ENCODE assay signal across 11 mouse cellular contexts in genomic region chr6:18547516-18548465, GRCm38 (mm10). TPM values are rescaled to one million over a fixed set of nuclear protein-coding genes. Genes with fewer than 3 reads are reported as not detected.
DNase-seq lines count a peak whose midpoint lies in the region; ATAC-seq lines count a peak whose summit lies in the region.
"Had no signal": no experiment of that assay in that cellular context is flagged by ENCODE, and none has a peak within 500 bp of the region (broad histone marks: within the 10 kb centered on the region; RNA-seq: fewer than 3 reads in every experiment).

No protein-coding gene starts in this region.

- 42% methylated on average over 24 of the region's 24 CpGs for WGBS in heart, embryonic 15.5 days
- WGBS in midbrain, embryonic 16.5 days, result 56% methylated on average over 24 of the region's 24 CpGs
- 65% methylated on average over 24 of the region's 24 CpGs for WGBS in midbrain, embryonic 13.5 days
- WGBS in hindbrain, embryonic 15.5 days, result 38% methylated on average over 24 of the region's 24 CpGs

- H3K27ac ChIP-seq in heart, embryonic 15.5 days, result no peak overlapping the region
- H3K27ac ChIP-seq in midbrain, embryonic 16.5 days (ENCODE audit: low read length), result no peak overlapping the region
- no peak overlapping the region for H3K27ac ChIP-seq in midbrain, embryonic 13.5 days
- no peak overlapping the region for H3K27ac ChIP-seq in hindbrain, embryonic 15.5 days (replicated peaks)

- H3K9me3 ChIP-seq in heart, embryonic 15.5 days (replicated peaks), result no peaks in the 10 kb centered on the region
- no peaks in the 10 kb centered on the region for H3K9me3 ChIP-seq in midbrain, embryonic 16.5 days (replicated peaks; ENCODE audit: control insufficient read depth, low read length, poor library complexity, severe bottlenecking)
- no peaks in the 10 kb centered on the region for H3K9me3 ChIP-seq in midbrain, embryonic 13.5 days
- no peaks in the 10 kb centered on the region for H3K9me3 ChIP-seq in hindbrain, embryonic 15.5 days

- H3K4me2 ChIP-seq in heart, embryonic 15.5 days, result peak overlapping the region; percentile 62
- peak overlapping the region; percentile 42 for H3K4me2 ChIP-seq in midbrain, embryonic 16.5 days (ENCODE audit: low read length)
- H3K4me2 ChIP-seq in midbrain, embryonic 13.5 days (replicated peaks), result no peak overlapping the region; the same call in 1 of the 2 replicates
- H3K4me2 ChIP-seq in hindbrain, embryonic 15.5 days, result peak overlapping the region; percentile 48

- H3K9ac ChIP-seq in heart, embryonic 15.5 days, result no peak overlapping the region
- H3K9ac ChIP-seq in midbrain, embryonic 16.5 days (ENCODE audit: low read depth, low read length), result no peak overlapping the region
- no peak overlapping the region for H3K9ac ChIP-seq in midbrain, embryonic 13.5 days (replicated peaks)
- H3K9ac ChIP-seq in hindbrain, embryonic 15.5 days, result peak overlapping the region; percentile 26

- H3K27me3 ChIP-seq in heart, embryonic 15.5 days, result no peaks in the 10 kb centered on the region
- H3K27me3 ChIP-seq in midbrain, embryonic 16.5 days (ENCODE audit: control insufficient read depth, insufficient read depth, low read depth, low read length), result no peaks in the 10 kb centered on the region
- no peaks in the 10 kb centered on the region for H3K27me3 ChIP-seq in midbrain, embryonic 13.5 days
- no peaks in the 10 kb centered on the region for H3K27me3 ChIP-seq in hindbrain, embryonic 15.5 days

- no peaks in the 10 kb centered on the region for H3K36me3 ChIP-seq in heart, embryonic 15.5 days
- no peaks in the 10 kb centered on the region for H3K36me3 ChIP-seq in midbrain, embryonic 16.5 days (ENCODE audit: control insufficient read depth, insufficient read depth, low read length)
- H3K36me3 ChIP-seq in midbrain, embryonic 13.5 days, result no peaks in the 10 kb centered on the region
- H3K36me3 ChIP-seq in hindbrain, embryonic 15.5 days, result no peaks in the 10 kb centered on the region

- H3K4me3 ChIP-seq in heart, embryonic 15.5 days, result peak overlapping the region; percentile 38
- H3K4me3 ChIP-seq in midbrain, embryonic 16.5 days (ENCODE audit: low read depth, low read length), result 0 out of 2 replicates have a peak overlapping the region, but pooled peaks have one; percentile 12
- no peak overlapping the region for H3K4me3 ChIP-seq in midbrain, embryonic 13.5 days (replicated peaks)
- peak overlapping the region; percentile 17 for H3K4me3 ChIP-seq in hindbrain, embryonic 15.5 days

- no peak for DNase-seq in heart, adult 18-20 months
- DNase-seq in right cerebral cortex, postnatal 36 days (ENCODE audit: low spot score in 2 of 2), result peak; percentile 11 to 30
- DNase-seq in cerebellum, adult 11 months, result no peak
- no peak for DNase-seq in thymus, postnatal 25 days
- DNase-seq: cerebellum, postnatal 10 days; spleen, adult 18-20 months had no signal

- no peak for ATAC-seq in heart, embryonic 15.5 days (replicated peaks; ENCODE audit: insufficient number of reproducible peaks, insufficient read depth, low FRiP score, low read depth)
- 0 out of 2 replicates have a peak, but pooled peaks have one; percentile 39 for ATAC-seq in midbrain, embryonic 16.5 days
- no peak for ATAC-seq in midbrain, embryonic 13.5 days
- ATAC-seq in hindbrain, embryonic 15.5 days (ENCODE audit: low FRiP score, low read depth), result peak; percentile 50; the same call in 1 of the 2 replicates

- peaks cover 10% of the 10 kb centered on the region for H3K4me1 ChIP-seq in heart, embryonic 15.5 days (replicated peaks)
- no peaks in the 10 kb centered on the region for H3K4me1 ChIP-seq in midbrain, embryonic 16.5 days (ENCODE audit: control insufficient read depth, insufficient read depth, low read length)
- peaks cover 5% of the 10 kb centered on the region; the same call in 1 of the 2 replicates for H3K4me1 ChIP-seq in midbrain, embryonic 13.5 days (replicated peaks)
- H3K4me1 ChIP-seq in hindbrain, embryonic 15.5 days (replicated peaks), result peaks cover 11% of the 10 kb centered on the region; the same call in 1 of the 2 replicates

RNA-seq across cellular contexts. Expression of gene Cttnbp2, which starts 33.1 kb away (rescaled TPM):
- 6.0 and 7.7 TPM in 2 replicates for polyA plus RNA-seq in heart, embryonic 15.5 days (2015; fragmentation: Nextera tagmentation; extraction: Ambion mirVana)
- total RNA-seq in heart, adult 18-20 months (2021), result 1 to 10 TPM; 1.5 to 2.0 TPM
- polyA plus RNA-seq in midbrain, embryonic 16.5 days (2015; fragmentation: Nextera tagmentation; extraction: Ambion mirVana), result 57.3 and 58.7 TPM in 2 replicates
- polyA plus RNA-seq in midbrain, embryonic 13.5 days (2015; fragmentation: Nextera tagmentation; extraction: Ambion mirVana), result 43.4 and 44.3 TPM in 2 replicates
- 50.7 and 52.4 TPM in 2 replicates for polyA plus RNA-seq in hindbrain, embryonic 15.5 days (2015; fragmentation: Nextera tagmentation; extraction: Ambion mirVana)
- total RNA-seq: monocyte, adult 5-6 weeks had no signal

Comparison
In these comparisons a context has a peak if more than half of its experiments do, and no peak if none do; other contexts are left out.
1. ATAC-seq: peak in midbrain, embryonic 16.5 days (single experiment) and hindbrain, embryonic 15.5 days (single experiment); none in heart, embryonic 15.5 days (single experiment) and midbrain, embryonic 13.5 days (single experiment).
2. DNase-seq: peak in right cerebral cortex, postnatal 36 days (2 of 2); none in heart, adult 18-20 months (0 of 2), cerebellum, adult 11 months (single experiment) and thymus, postnatal 25 days (single experiment).